Mouse (Mus musculus) ES-E14 (cell line): ENCODE results near the gene Pgls. TPM values are rescaled to one million over a fixed set of nuclear protein-coding genes. Genes with fewer than 3 reads are reported as not detected.

ENCODE experiments used
- DNase-seq: peaks from one replicate; pipeline ENCODE4 v3.0.0-alpha.2; 2013; ENCODE audit warnings: low read depth, low spot score
- H3K27ac ChIP-seq: 2 replicates; pipeline ENCODE4 v1.5.1; 2012; ENCODE audit warnings: low read depth, mild to moderate bottlenecking, low read length, moderate library complexity, mixed read lengths; ENCODE audit not compliant: poor library complexity, insufficient read depth, severe bottlenecking
- H3K36me3 ChIP-seq: 2 replicates; pipeline ENCODE4 v1.6.1; 2012; ENCODE audit warnings: mild to moderate bottlenecking, low read length, moderate library complexity, mixed read lengths; ENCODE audit not compliant: control insufficient read depth, poor library complexity, insufficient read depth, severe bottlenecking
- H3K4me1 ChIP-seq, 2 experiments: fragments of 150-350 bp in 1 of 2; sonication (generic) in 1 of 2; 2 replicates each; pipeline ENCODE4 v1.6.1; 2012; ENCODE audit warnings: low read length in 2 of 2, mild to moderate bottlenecking in 1 of 2, mixed read lengths in 1 of 2; ENCODE audit not compliant: control insufficient read depth in 2 of 2, insufficient read depth in 2 of 2, poor library complexity in 1 of 2
- H3K4me3 ChIP-seq, 2 experiments: fragments of 150-350 bp in 1 of 2; sonication (generic) in 1 of 2; 2 replicates each; pipeline ENCODE4 v1.5.1; 2012; ENCODE audit warnings: low read length in 2 of 2, low read depth in 1 of 2, mild to moderate bottlenecking in 1 of 2, mixed read lengths in 1 of 2; ENCODE audit not compliant: insufficient read depth in 1 of 2, poor library complexity in 1 of 2, severe bottlenecking in 1 of 2
- H3K9ac ChIP-seq: 2 replicates; pipeline ENCODE4 v1.6.1; 2012; ENCODE audit warnings: low read depth, mild to moderate bottlenecking, low read length, mixed read lengths; ENCODE audit not compliant: poor library complexity, insufficient read depth, severe bottlenecking
- H3K9me3 ChIP-seq: fragments of 150-350 bp; sonication (generic); 2 replicates; pipeline ENCODE4 v1.6.1; 2012; ENCODE audit warnings: low read depth, mild to moderate bottlenecking, low read length; ENCODE audit not compliant: control insufficient read depth, insufficient read depth
- CHD2 ChIP-seq: IDR thresholded peaks from 2 replicates; pipeline ENCODE4 v1.6.1; 2014; ENCODE audit warnings: mild to moderate bottlenecking, low read depth, low read length, inconsistent platforms
- HCFC1 ChIP-seq: IDR thresholded peaks from 2 replicates; pipeline ENCODE4 v1.6.1; 2012; ENCODE audit warnings: low read length, inconsistent platforms, borderline replicate concordance; ENCODE audit not compliant: insufficient read depth
- MAFK ChIP-seq: IDR thresholded peaks from 2 replicates; pipeline ENCODE4 v1.6.1; 2014; ENCODE audit warnings: mild to moderate bottlenecking, low read depth, low read length, inconsistent platforms; ENCODE audit not compliant: insufficient read depth
- ZC3H11A ChIP-seq: IDR thresholded peaks from 2 replicates; pipeline ENCODE4 v1.6.1; 2012; ENCODE audit warnings: low read depth, mild to moderate bottlenecking, inconsistent platforms, low read length, borderline replicate concordance
- ZNF384 ChIP-seq: IDR thresholded peaks from 2 replicates; pipeline ENCODE4 v1.6.1; 2012; ENCODE audit warnings: low read depth, low read length, inconsistent platforms
- in situ Hi-C, 2 experiments: fragments of 600-800 bp; cut with MboI; formaldehyde crosslinking; loops; one replicate each; pipeline ENCODE4 v1.15.1; 2025; ENCODE audit warnings: low sequenced_read_pairs in 2 of 2, inconsistent platforms in 1 of 2; ENCODE audit not compliant: unreplicated experiment in 2 of 2
- total RNA-seq: library from RNA; depleted of rRNA; stranded (reverse); fragments of 300-350 nt; gene quantifications from 2 replicates; pipeline ENCODE4 v1.2.3, GENCODE M21; 2012

Pgls gene
- total RNA-seq, 1 experiment: 95.6 TPM

DNA sequence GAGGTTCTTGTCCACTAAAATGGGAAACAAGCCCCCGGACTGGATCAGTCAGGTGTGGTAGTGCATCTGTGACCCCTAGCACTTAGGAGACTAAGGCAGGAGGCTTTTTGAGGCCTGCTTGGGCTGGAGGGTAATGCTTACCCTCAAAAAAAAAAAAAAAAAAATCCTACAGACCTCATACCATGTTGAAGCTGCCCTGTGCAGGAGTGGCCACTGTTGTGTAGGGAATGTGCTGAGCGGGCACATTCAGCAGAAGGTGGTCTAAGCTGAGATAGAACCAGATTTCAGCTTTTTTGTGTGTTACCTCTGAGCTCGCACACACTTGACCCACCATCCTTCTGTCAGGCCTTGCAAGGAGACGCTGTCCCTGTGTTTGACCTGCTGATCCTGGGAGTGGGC is 2.3 kb downstream of the Pgls start:
- TF ChIP-seq MAFK: peak; percentile 77
- 0 out of 2 replicates have a peak, but pooled peaks have one; percentile 39 for TF ChIP-seq ZNF384
- no peak for TF ChIP-seq HCFC1
- in situ Hi-C loops: no loop called here
- Histone ChIP-seq H3K9me3 (no peaks in the 10 kb centered on the region), H3K4me3 (no peak overlapping the region), H3K9ac (no peak overlapping the region), H3K4me1 (peaks cover 0 to 10% of the 10 kb centered on the region in 2 experiments; a peak in 1 of 4 replicates), H3K36me3 (peaks cover 4% of the 10 kb centered on the region; the same call in 1 of the 2 replicates), H3K27ac (no peak overlapping the region)
- DNase-seq: no peak

DNA sequence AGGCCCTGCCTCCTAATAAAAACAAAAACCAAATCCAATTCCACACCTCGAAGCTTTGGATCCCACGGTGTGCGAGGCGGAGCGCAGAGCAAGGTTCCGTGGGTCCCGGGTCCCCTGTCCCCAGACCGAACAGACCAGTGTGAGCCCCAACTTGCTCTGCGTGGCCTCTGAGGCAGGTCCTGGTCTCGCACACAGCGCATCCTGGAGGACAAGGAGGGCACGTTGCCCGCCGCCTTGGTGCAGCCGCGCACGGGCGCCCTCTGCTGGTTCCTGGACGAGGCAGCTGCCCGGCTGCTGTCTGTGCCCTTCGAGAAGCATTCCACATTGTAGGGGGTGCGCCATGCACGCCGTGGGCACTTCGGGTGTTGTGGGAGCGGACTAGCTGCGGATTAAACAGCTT is 3.9 kb downstream of the Pgls start:
- H3K36me3 ChIP-seq: peaks cover 9% of the 10 kb centered on the region; the same call in 1 of the 2 replicates
- in situ Hi-C loops: no loop called here
- H3K27ac ChIP-seq: no peak overlapping the region
- H3K4me1 ChIP-seq: peaks cover 0 to 9% of the 10 kb centered on the region in 2 experiments; a peak in 1 of 4 replicates
- H3K9me3 ChIP-seq: no peaks in the 10 kb centered on the region
- no peak overlapping the region for H3K4me3 ChIP-seq
- TF ChIP-seq ZC3H11A (0 out of 2 replicates have a peak, but pooled peaks have one; percentile 23), CHD2 (no peak), HCFC1 (0 out of 2 replicates have a peak, but pooled peaks have one; percentile 37), MAFK (no peak)
- peak overlapping the region; percentile 28; the same call in 1 of the 2 replicates for H3K9ac ChIP-seq
- no peak for DNase-seq

DNA sequence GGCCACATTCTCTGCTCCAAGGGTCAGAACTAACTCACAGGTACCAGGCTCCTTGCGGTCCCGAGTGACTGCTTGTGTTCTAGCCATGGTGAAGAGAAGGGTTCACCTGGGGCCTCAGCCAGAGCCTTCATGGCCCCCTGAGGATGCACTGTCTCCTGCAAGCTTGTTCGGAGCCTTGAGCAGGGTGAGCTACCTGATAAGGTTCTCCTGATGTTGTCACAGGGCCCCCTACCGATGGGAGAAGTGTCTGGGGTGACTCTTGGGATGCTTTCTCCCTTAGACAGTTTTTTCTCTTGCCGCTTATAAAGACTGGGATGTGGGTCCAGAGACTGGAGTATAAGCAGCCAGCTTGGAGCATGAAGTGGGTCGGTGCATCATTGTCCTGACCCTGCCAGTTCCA is 4.4 kb downstream of the Pgls start:
- Histone ChIP-seq H3K4me1 (peaks cover 0 to 6% of the 10 kb centered on the region in 2 experiments; a peak in 1 of 4 replicates), H3K27ac (no peak overlapping the region), H3K9ac (peak overlapping the region; percentile 28; the same call in 1 of the 2 replicates), H3K36me3 (peaks cover 9% of the 10 kb centered on the region; the same call in 1 of the 2 replicates), H3K4me3 (no peak overlapping the region), H3K9me3 (no peaks in the 10 kb centered on the region)
- in situ Hi-C loops: no loop called here
- no peak for DNase-seq
- TF ChIP-seq ZNF384: no peak
- no peak for TF ChIP-seq HCFC1
- TF ChIP-seq CHD2: no peak
- TF ChIP-seq ZC3H11A: no peak
- no peak for TF ChIP-seq MAFK

DNA sequence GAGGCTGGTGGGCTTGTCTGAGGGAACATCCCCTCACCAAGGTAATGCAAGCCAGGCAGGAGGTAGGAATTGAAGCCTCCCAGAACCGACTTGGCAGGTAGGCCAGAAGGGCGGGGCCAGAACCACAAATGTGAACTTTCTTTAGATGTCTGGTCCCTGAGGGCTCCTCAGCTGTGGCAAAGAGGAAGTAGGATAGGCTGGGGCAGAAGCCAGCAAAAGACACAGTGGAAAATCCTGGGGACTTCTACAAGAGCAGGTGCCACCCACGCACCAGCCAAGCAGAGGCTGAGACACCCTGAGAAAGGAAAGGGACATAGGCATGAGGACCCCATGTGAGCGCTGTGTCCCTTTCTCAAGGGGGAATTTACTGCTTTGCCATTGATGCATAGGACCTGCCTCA is 4.8 kb downstream of the Pgls start:
- in situ Hi-C loops: no loop called here
- no peak for TF ChIP-seq HCFC1
- no peak for TF ChIP-seq ZNF384
- TF ChIP-seq MAFK: no peak
- no peak for TF ChIP-seq ZC3H11A
- no peak for TF ChIP-seq CHD2
- no peak overlapping the region for H3K4me3 ChIP-seq
- no peak overlapping the region for H3K9ac ChIP-seq
- H3K4me1 ChIP-seq: peaks cover 0 to 6% of the 10 kb centered on the region in 2 experiments; a peak in 1 of 4 replicates
- no peaks in the 10 kb centered on the region for H3K9me3 ChIP-seq
- H3K27ac ChIP-seq: no peak overlapping the region
- H3K36me3 ChIP-seq: peaks cover 9% of the 10 kb centered on the region; the same call in 1 of the 2 replicates
- no peak for DNase-seq

DNA sequence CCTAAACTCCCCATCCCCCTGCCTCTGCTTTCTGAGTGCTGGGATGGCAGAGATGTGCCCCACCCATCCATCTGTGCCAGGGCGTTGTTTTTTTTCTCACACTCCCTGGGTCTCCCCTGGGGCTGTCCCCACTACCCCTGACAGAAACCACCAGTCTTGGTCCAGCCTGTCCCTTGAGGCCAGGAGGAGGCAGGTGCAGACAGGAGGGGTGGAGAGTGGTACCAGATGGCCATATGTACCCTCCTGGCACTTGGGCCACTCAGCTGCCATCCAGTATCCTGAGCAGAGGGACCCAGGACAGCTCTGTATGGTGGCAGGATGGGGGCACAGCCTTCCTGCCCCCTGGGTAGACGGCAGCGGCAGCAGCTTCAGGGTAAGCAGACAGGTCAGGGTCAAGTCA is 5.5 kb downstream of the Pgls start, which contains the start of gene Fam129c:
Gene Fam129c (plus strand): TSS at position 198 of the 400 bp plus-strand sequence.
- Histone ChIP-seq H3K27ac (no peak within 1 kb of the TSS), H3K4me3 (no peak within 1 kb of the TSS), H3K9me3 (no peaks in the 10 kb centered on the region), H3K9ac (no peak within 1 kb of the TSS), H3K36me3 (peaks cover 9% of the 10 kb centered on the region; the same call in 1 of the 2 replicates), H3K4me1 (peaks cover 0 to 6% of the 10 kb centered on the region in 2 experiments; a peak in 1 of 4 replicates)
- TF ChIP-seq CHD2: no peak
- TF ChIP-seq ZC3H11A: no peak
- TF ChIP-seq HCFC1: no peak
- no peak for TF ChIP-seq ZNF384
- no peak for TF ChIP-seq MAFK
- in situ Hi-C loops: no loop called here
- DNase-seq: no peak
